Mouse (Mus musculus): ENCODE results near the gene Tor1aip1. TPM values are rescaled to one million over a fixed set of nuclear protein-coding genes. Genes with fewer than 3 reads are reported as not detected.
A peak's percentile ranks its signal among the peaks of the same experiment; 100 is the strongest.

The Tor1aip1 gene
- total and polyA plus RNA-seq, 2 experiments from 2014 or later: 18.2 to 21.6 TPM

GRCm38 (mm10) chr1:156002366-156002765 lies 33.9 kb downstream of the Tor1aip1 start:
- ATAC-seq (ENCODE audit: low FRiP score): no peak
- Histone ChIP-seq H3K4me2 (ENCODE audit: low read depth, low read length, poor library complexity, severe bottlenecking) (no peak overlapping the region), H3K27ac (ENCODE audit: low read depth, low read length) (no peak overlapping the region), H3K9ac (replicated peaks; ENCODE audit: low read length, poor library complexity, severe bottlenecking) (no peak overlapping the region), H3K9me3 (ENCODE audit: low read length) (no peaks in the 10 kb centered on the region), H3K4me1 (ENCODE audit: insufficient read depth, low read length) (no peaks in the 10 kb centered on the region), H3K27me3 (ENCODE audit: insufficient read depth, low read length) (no peaks in the 10 kb centered on the region), H3K36me3 (ENCODE audit: insufficient read depth, low read length) (peaks cover 7% of the 10 kb centered on the region), H3K4me3 (ENCODE audit: low read depth, low read length) (no peak overlapping the region)
- no peak for DNase-seq (ENCODE audit: low spot score)
- no peak for TF ChIP-seq CTCF (IDR thresholded peaks at IDR 0.05)
- WGBS: 89% methylated on average over 8 of the region's 8 CpGs

- no peak for TF ChIP-seq CTCF (IDR thresholded peaks at IDR 0.05)
- H3K9me3 ChIP-seq (ENCODE audit: low read length): no peaks in the 10 kb centered on the region
- no peaks in the 10 kb centered on the region for H3K4me1 ChIP-seq (ENCODE audit: insufficient read depth, low read length)
- H3K9ac ChIP-seq (replicated peaks; ENCODE audit: low read length, poor library complexity, severe bottlenecking): no peak overlapping the region
- 95% methylated on average over 2 of the region's 2 CpGs for WGBS
- DNase-seq (ENCODE audit: low spot score) (no peak), ATAC-seq (ENCODE audit: low FRiP score) (no peak)
- no peak overlapping the region for H3K4me3 ChIP-seq (ENCODE audit: low read depth, low read length)
- H3K4me2 ChIP-seq (ENCODE audit: low read depth, low read length, poor library complexity, severe bottlenecking): no peak overlapping the region
- H3K27ac ChIP-seq (ENCODE audit: low read depth, low read length): no peak overlapping the region
- no peaks in the 10 kb centered on the region for H3K27me3 ChIP-seq (ENCODE audit: insufficient read depth, low read length)
- H3K36me3 ChIP-seq (ENCODE audit: insufficient read depth, low read length): no peaks in the 10 kb centered on the region
Observed at GRCm38 (mm10) chr1:155995612-155996011, 40.7 kb downstream of the Tor1aip1 start.

- Histone ChIP-seq H3K27me3 (ENCODE audit: insufficient read depth, low read length) (no peaks in the 10 kb centered on the region), H3K9me3 (ENCODE audit: low read length) (no peaks in the 10 kb centered on the region), H3K4me3 (ENCODE audit: low read depth, low read length) (no peak overlapping the region), H3K9ac (replicated peaks; ENCODE audit: low read length, poor library complexity, severe bottlenecking) (no peak overlapping the region), H3K4me2 (ENCODE audit: low read depth, low read length, poor library complexity, severe bottlenecking) (no peak overlapping the region), H3K4me1 (ENCODE audit: insufficient read depth, low read length) (no peaks in the 10 kb centered on the region), H3K27ac (ENCODE audit: low read depth, low read length) (no peak overlapping the region), H3K36me3 (ENCODE audit: insufficient read depth, low read length) (no peaks in the 10 kb centered on the region)
- ATAC-seq (ENCODE audit: low FRiP score): no peak
- no peak for TF ChIP-seq CTCF (IDR thresholded peaks at IDR 0.05)
- no peak for DNase-seq (ENCODE audit: low spot score)
- 87% methylated on average over 2 of the region's 2 CpGs for WGBS
Observed at GRCm38 (mm10) chr1:155994524-155994923, 41.8 kb downstream of the Tor1aip1 start.

GRCm38 (mm10) chr1:155990391-155990790 lies 45.9 kb downstream of the Tor1aip1 start:
- no peak overlapping the region for H3K4me2 ChIP-seq (ENCODE audit: low read depth, low read length, poor library complexity, severe bottlenecking)
- H3K9ac ChIP-seq (replicated peaks; ENCODE audit: low read length, poor library complexity, severe bottlenecking): no peak overlapping the region
- H3K9me3 ChIP-seq (ENCODE audit: low read length): no peaks in the 10 kb centered on the region
- WGBS: 77% methylated on average over 11 of the region's 11 CpGs
- H3K27ac ChIP-seq (ENCODE audit: low read depth, low read length): no peak overlapping the region
- DNase-seq (ENCODE audit: low spot score) (no peak), ATAC-seq (ENCODE audit: low FRiP score) (no peak)
- no peaks in the 10 kb centered on the region for H3K4me1 ChIP-seq (ENCODE audit: insufficient read depth, low read length)
- no peak for TF ChIP-seq CTCF (IDR thresholded peaks at IDR 0.05)
- no peaks in the 10 kb centered on the region for H3K36me3 ChIP-seq (ENCODE audit: insufficient read depth, low read length)
- no peaks in the 10 kb centered on the region for H3K27me3 ChIP-seq (ENCODE audit: insufficient read depth, low read length)
- H3K4me3 ChIP-seq (ENCODE audit: low read depth, low read length): no peak overlapping the region

GRCm38 (mm10) chr1:155989387-155989786 lies 46.9 kb downstream of the Tor1aip1 start:
- TF ChIP-seq CTCF (IDR thresholded peaks at IDR 0.05): no peak
- H3K4me1 ChIP-seq (ENCODE audit: insufficient read depth, low read length): no peaks in the 10 kb centered on the region
- no peak overlapping the region for H3K4me2 ChIP-seq (ENCODE audit: low read depth, low read length, poor library complexity, severe bottlenecking)
- no peaks in the 10 kb centered on the region for H3K9me3 ChIP-seq (ENCODE audit: low read length)
- no peak overlapping the region for H3K27ac ChIP-seq (ENCODE audit: low read depth, low read length)
- DNase-seq (ENCODE audit: low spot score) (peak; percentile 59), ATAC-seq (ENCODE audit: low FRiP score) (no peak)
- H3K4me3 ChIP-seq (ENCODE audit: low read depth, low read length): no peak overlapping the region
- 3% methylated on average over 2 of the region's 2 CpGs for WGBS
- no peaks in the 10 kb centered on the region for H3K36me3 ChIP-seq (ENCODE audit: insufficient read depth, low read length)
- H3K9ac ChIP-seq (replicated peaks; ENCODE audit: low read length, poor library complexity, severe bottlenecking): no peak overlapping the region
- H3K27me3 ChIP-seq (ENCODE audit: insufficient read depth, low read length): no peaks in the 10 kb centered on the region

- DNase-seq (ENCODE audit: low spot score): no peak
- no peak overlapping the region for H3K9ac ChIP-seq (replicated peaks; ENCODE audit: low read length, poor library complexity, severe bottlenecking)
- H3K4me2 ChIP-seq (ENCODE audit: low read depth, low read length, poor library complexity, severe bottlenecking): no peak overlapping the region
Observed at GRCm38 (mm10) chr1:155987625-155988024, 48.7 kb downstream of the Tor1aip1 start.

More at GRCm38 (mm10) chr1:155987625-155988024, 48.7 kb downstream of the Tor1aip1 start:
- ATAC-seq (ENCODE audit: low FRiP score): no peak
- Histone ChIP-seq H3K4me1 (ENCODE audit: insufficient read depth, low read length) (no peaks in the 10 kb centered on the region), H3K4me3 (ENCODE audit: low read depth, low read length) (no peak overlapping the region), H3K9me3 (ENCODE audit: low read length) (no peaks in the 10 kb centered on the region), H3K36me3 (ENCODE audit: insufficient read depth, low read length) (no peaks in the 10 kb centered on the region), H3K27me3 (ENCODE audit: insufficient read depth, low read length) (no peaks in the 10 kb centered on the region), H3K27ac (ENCODE audit: low read depth, low read length) (no peak overlapping the region)
- no peak for TF ChIP-seq CTCF (IDR thresholded peaks at IDR 0.05)
- 76% methylated on average over 2 of the region's 2 CpGs for WGBS
